Mouse (Mus musculus): ENCODE measurements around the gene Tnni3.

DNA sequence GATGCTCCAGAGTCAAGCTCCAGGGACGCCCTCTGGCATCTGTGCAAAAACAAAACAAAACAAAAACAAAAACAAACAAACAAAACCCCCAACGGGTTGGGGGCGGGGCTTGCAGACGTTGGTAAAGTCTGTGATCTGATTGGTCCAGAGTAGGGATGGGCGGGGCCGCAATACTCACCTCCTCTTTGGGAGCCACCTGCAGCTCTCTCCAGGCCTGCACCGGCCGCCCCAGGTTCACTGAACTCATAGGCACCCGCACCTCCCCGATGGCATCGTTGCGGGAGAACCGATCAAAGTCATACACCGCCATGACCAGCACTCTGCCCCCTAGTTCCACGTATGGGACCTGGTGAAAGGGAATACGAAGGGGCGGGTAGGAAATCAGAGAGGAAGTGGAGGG, 18.0 kb upstream of the Tnni3 start:
- TF ChIP-seq CTCF (IDR thresholded peaks at IDR 0.05; ENCODE audit: insufficient read depth, low read depth, low read length) = no peak
- TF ChIP-seq POLR2A (IDR thresholded peaks at IDR 0.05; ENCODE audit: insufficient read depth, low read depth, low read length) = no peak

Measured in olfactory bulb, adult 2 months (tissue).